ENCODE assay signal across 8 mouse cellular contexts in genomic region chr16:20715976-20716840, GRCm38 (mm10). TPM values are rescaled to one million over a fixed set of nuclear protein-coding genes. Genes with fewer than 3 reads are reported as not detected.
DNase-seq lines count a peak whose midpoint lies in the region; ATAC-seq lines count a peak whose summit lies in the region.

No protein-coding gene starts in this region.

- intact Hi-C loops in left cerebral cortex, postnatal 25 days (cut with DNase I): loop anchor here (2.0 to 5.0 kb wide), 6 partner anchors 17 to 453 kb away; partner anchors contain the start of gene Chrd

- ATAC-seq in activated CD4-positive, CD25-positive, alpha-beta regulatory T cell, adult 4 months: peak; percentile 21
- ATAC-seq in common myeloid progenitor, adult 5-6 weeks (replicated peaks; ENCODE audit: low read depth, poor library complexity, severe bottlenecking): peak; percentile 10
- peak; percentile 23 for ATAC-seq in megakaryocyte progenitor cell, adult 5-6 weeks (replicated peaks; ENCODE audit: poor library complexity)
- ATAC-seq in monocyte, adult 5-6 weeks (replicated peaks; ENCODE audit: insufficient number of reproducible peaks, low FRiP score, low TSS enrichment, poor library complexity, severe bottlenecking): no peak

- peak; percentile 76 for DNase-seq in gastrocnemius, postnatal 10 days
- peak; percentile 81 for DNase-seq in induced T-regulatory cell, adult 2 months (ENCODE audit: low read depth)
- DNase-seq in left cerebral cortex, postnatal 25 days (ENCODE audit: low spot score in 2 of 2): peak; percentile 82 to 86
- DNase-seq in right cerebral cortex, postnatal 36 days (ENCODE audit: low spot score in 2 of 2): peak; percentile 66 to 76

RNA-seq across cellular contexts. Expression of gene Polr2h, which starts 1.3 kb away (rescaled TPM):
- polyA plus RNA-seq in activated CD4-positive, CD25-positive, alpha-beta regulatory T cell, adult 4 months (2017; shearing (Covaris generic)): 10 to 100 TPM; 72.6 to 80.2 TPM
- total RNA-seq in common myeloid progenitor, adult 5-6 weeks (2017): 78.5 and 115 TPM in 2 replicates
- total RNA-seq in gastrocnemius, postnatal 10 days (2021): 10 to 100 TPM; 11.6 to 13.5 TPM
- 10 to 100 TPM; 23.0 to 23.6 TPM for total RNA-seq in left cerebral cortex, postnatal 25 days (2021)
- 75.3 and 99.4 TPM in 2 replicates for total RNA-seq in megakaryocyte progenitor cell, adult 5-6 weeks (2015)
- total RNA-seq in megakaryocyte progenitor cell, adult 5-6 weeks (2017): 75.1 and 78.2 TPM in 2 replicates
- total RNA-seq in monocyte, adult 5-6 weeks (2017): 20.0 to 31.9 TPM (median 24.4 TPM) in 3 replicates

RNA-seq across cellular contexts. Expression of gene Clcn2, which starts 1.3 kb away (rescaled TPM):
- 1 to 10 TPM; 1.3 to 2.0 TPM for polyA plus RNA-seq in activated CD4-positive, CD25-positive, alpha-beta regulatory T cell, adult 4 months (2017; shearing (Covaris generic))
- 1.9 and 7.3 TPM in 2 replicates for total RNA-seq in common myeloid progenitor, adult 5-6 weeks (2017)
- total RNA-seq in gastrocnemius, postnatal 10 days (2021): 1 to 10 TPM; 2.3 to 3.2 TPM
- 10 to 100 TPM; 58.7 to 60.9 TPM for total RNA-seq in left cerebral cortex, postnatal 25 days (2021)
- 0.34 and 1.3 TPM in 2 replicates for total RNA-seq in megakaryocyte progenitor cell, adult 5-6 weeks (2015)
- 1.2 and 1.6 TPM in 2 replicates for total RNA-seq in megakaryocyte progenitor cell, adult 5-6 weeks (2017)
- total RNA-seq in monocyte, adult 5-6 weeks (2017): 0.68 TPM in 1 of 3 replicates, not detected in the others

RNA-seq across cellular contexts. Expression of gene Chrd, which starts 16.7 kb away (rescaled TPM):
- polyA plus RNA-seq in activated CD4-positive, CD25-positive, alpha-beta regulatory T cell, adult 4 months (2017; shearing (Covaris generic)): not detected
- not detected in 2 replicates for total RNA-seq in common myeloid progenitor, adult 5-6 weeks (2017)
- 1 to 10 TPM; 5.2 to 6.3 TPM for total RNA-seq in gastrocnemius, postnatal 10 days (2021)
- 10 to 100 TPM; 31.1 to 40.6 TPM for total RNA-seq in left cerebral cortex, postnatal 25 days (2021)
- not detected in 2 replicates for total RNA-seq in megakaryocyte progenitor cell, adult 5-6 weeks (2015)
- not detected in 2 replicates for total RNA-seq in megakaryocyte progenitor cell, adult 5-6 weeks (2017)
- total RNA-seq in monocyte, adult 5-6 weeks (2017): not detected in 3 replicates

RNA-seq across cellular contexts. Expression of gene Thpo, which starts 18.1 kb away (rescaled TPM):
- polyA plus RNA-seq in activated CD4-positive, CD25-positive, alpha-beta regulatory T cell, adult 4 months (2017; shearing (Covaris generic)): under 1 TPM in 1 of 2 experiments, not detected in 1; 0.26 TPM
- total RNA-seq in common myeloid progenitor, adult 5-6 weeks (2017): not detected in 2 replicates
- total RNA-seq in gastrocnemius, postnatal 10 days (2021): 1 to 10 TPM in 1 of 2 experiments, under 1 TPM in 1; 0.63 to 1.3 TPM
- 1 to 10 TPM; 4.6 to 4.7 TPM for total RNA-seq in left cerebral cortex, postnatal 25 days (2021)
- not detected in 2 replicates for total RNA-seq in megakaryocyte progenitor cell, adult 5-6 weeks (2015)
- total RNA-seq in megakaryocyte progenitor cell, adult 5-6 weeks (2017): not detected in 2 replicates
- not detected in 3 replicates for total RNA-seq in monocyte, adult 5-6 weeks (2017)

RNA-seq across cellular contexts. Expression of gene Fam131a, which starts 23.2 kb away (rescaled TPM):
- polyA plus RNA-seq in activated CD4-positive, CD25-positive, alpha-beta regulatory T cell, adult 4 months (2017; shearing (Covaris generic)): 1 to 10 TPM in 1 of 2 experiments, not detected in 1; 1.2 TPM
- total RNA-seq in common myeloid progenitor, adult 5-6 weeks (2017): not detected in 2 replicates
- 10 to 100 TPM; 28.0 to 29.8 TPM for total RNA-seq in gastrocnemius, postnatal 10 days (2021)
- total RNA-seq in left cerebral cortex, postnatal 25 days (2021): 100 to 1,000 TPM; 319 to 375 TPM
- total RNA-seq in megakaryocyte progenitor cell, adult 5-6 weeks (2015): not detected in 2 replicates
- 0.17 TPM in 1 of 2 replicates, not detected in the other for total RNA-seq in megakaryocyte progenitor cell, adult 5-6 weeks (2017)
- total RNA-seq in monocyte, adult 5-6 weeks (2017): 1.8 to 5.8 TPM (median 3.5 TPM) in 3 replicates

Comparison
In these comparisons a context has a peak if more than half of its experiments do, and no peak if none do; other contexts are left out.
1. RNA of gene Chrd, which starts 16.7 kb away (total RNA-seq): 31.1 to 40.6 TPM in left cerebral cortex, postnatal 25 days; 5.2 to 6.3 TPM in gastrocnemius, postnatal 10 days, not detected in megakaryocyte progenitor cell, adult 5-6 weeks, not detected in common myeloid progenitor, adult 5-6 weeks and not detected in monocyte, adult 5-6 weeks; every median in the first group is over 4 times any median in the second.
2. Peak in every context shown above with its lines, with median percentiles within 50 percentile points of each other: DNase-seq.